Mouse (Mus musculus): ENCODE data around the gene Gsta2.
"Not testable (repeated sequence)": the region's sequence is repeated elsewhere in the genome, so short reads cannot be mapped to it uniquely, and the experiment has no call there.

Gene Gsta2

DNA sequence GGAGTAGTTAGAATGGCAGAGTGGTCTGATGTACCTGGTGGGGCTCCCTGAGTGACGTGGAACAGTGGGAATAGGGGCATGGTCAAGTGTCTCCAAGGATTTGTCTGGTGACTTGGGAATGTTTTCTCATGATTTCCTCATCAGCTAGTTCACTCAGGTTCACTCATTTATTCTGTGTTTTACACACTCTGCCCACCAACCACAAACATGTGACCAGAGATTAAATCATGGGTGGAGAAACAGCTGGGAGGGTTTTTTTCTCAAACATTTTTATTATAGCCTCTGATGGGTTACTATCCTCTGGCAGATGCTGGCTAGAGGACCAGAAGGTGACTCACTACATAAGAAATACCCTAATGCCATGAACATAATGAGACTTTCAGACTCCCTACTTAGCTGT is 57.4 kb downstream of the Gsta2 start:
- DNase-seq: no peak

GRCm38 (mm10) chr9:78296089-78296488 is 59.5 kb downstream of the Gsta2 start:
- peak; percentile 2 for DNase-seq

DNA sequence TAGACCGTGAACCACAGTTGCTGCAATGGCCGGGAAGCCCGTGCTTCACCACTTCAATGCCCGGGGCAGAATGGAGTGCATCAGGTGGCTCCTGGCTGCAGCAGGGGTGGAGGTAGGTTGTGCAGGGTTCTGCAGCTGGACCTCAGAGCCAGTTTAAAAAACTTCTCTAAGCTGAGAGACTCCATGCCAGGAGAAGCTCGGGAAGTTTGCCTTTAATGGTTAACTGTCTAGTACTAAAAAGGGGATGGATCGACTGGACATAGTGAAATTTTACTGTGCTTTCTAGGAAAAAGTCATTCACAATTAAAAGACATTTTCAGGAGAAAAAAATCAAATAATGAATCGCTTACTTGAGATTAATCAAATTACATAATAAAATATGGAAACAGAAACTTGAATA is 60.8 kb downstream of the Gsta2 start:
- not testable (repeated sequence) for DNase-seq

DNA sequence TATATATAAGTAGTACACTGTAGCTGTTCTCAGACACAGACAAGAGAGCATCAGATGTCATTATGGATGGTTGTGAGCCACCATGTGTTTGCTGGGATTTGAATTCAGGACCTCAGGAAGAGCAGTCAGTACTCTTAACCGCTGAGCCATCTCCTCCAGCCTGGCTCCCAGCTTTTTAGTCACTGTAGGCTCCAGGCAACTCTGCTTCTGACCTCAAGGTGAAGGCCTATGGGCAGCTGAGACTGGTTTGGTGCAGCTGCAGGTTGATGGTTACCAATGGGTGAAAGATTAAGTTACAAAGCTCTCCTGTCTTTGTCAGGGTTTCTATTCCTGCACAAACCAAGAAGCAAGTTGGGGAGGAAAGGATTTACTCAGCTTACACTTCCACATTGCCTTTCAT is 61.9 kb downstream of the Gsta2 start:
- DNase-seq: not testable (repeated sequence)

DNA sequence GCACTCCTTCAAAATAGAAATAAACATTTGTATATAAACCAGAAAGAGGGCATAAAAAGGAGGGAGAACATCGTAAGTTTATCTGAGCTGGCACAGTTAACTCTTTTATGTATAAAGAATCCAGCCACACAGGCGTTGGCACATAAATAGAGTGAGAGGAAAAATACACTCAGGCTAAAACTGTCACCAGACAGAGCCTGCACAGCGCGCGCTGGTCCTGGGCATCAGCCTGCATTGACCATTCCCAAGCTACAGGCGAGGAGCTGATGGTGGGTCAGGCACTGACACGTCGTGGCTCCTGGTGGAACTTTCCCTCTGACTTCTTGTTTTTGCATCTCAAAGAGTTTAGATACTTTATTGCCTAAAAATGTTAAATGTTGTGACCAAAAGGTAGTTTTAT is 63.1 kb downstream of the Gsta2 start:
- DNase-seq: not testable (repeated sequence)

GRCm38 (mm10) chr9:78289723-78290122 is 65.9 kb downstream of the Gsta2 start, which contains the start of gene Gm10639:
Gm10639 (plus strand) TSS chr9:78289923.
- DNase-seq: not testable (repeated sequence)

GRCm38 (mm10) chr9:78289063-78289462 is 66.5 kb downstream of the Gsta2 start:
- DNase-seq: not testable (repeated sequence)

DNA sequence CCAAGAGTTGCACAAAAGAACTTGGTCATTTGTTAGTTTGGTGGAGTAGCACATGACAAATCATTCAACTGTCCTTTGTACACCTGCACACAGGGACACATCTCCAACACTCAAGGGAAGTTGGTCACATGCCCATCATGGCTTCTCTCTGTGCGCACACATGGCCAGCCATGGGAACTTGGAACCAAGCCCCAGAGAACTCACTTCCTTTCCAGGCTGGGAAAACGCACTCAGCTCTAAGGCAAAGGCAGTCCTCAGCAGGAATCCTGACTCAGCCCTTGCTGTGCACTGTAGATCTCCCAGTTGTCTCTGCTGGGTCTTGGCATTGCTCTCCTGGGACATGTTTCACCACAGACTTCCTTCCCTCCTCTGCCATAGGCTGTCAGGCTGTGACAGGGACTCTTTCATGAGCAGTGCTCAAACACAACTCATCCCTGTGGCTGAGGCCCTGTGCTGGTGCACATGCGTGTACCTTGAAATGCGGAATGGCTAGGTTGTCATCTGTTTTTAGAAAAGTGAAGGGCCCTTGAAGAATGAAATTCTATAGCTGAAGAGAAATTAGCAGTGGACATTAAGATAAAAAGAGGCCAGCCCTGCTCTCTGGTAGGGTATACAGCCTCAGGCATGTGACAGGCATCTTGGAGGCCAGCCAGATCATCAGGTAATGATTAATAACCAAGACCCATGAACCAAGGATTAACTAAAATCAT is 73.4 kb downstream of the Gsta2 start:
- not testable (repeated sequence) for DNase-seq
